Mouse (Mus musculus): ENCODE results near the gene Ppp1r13l.

The Ppp1r13l gene

DNA sequence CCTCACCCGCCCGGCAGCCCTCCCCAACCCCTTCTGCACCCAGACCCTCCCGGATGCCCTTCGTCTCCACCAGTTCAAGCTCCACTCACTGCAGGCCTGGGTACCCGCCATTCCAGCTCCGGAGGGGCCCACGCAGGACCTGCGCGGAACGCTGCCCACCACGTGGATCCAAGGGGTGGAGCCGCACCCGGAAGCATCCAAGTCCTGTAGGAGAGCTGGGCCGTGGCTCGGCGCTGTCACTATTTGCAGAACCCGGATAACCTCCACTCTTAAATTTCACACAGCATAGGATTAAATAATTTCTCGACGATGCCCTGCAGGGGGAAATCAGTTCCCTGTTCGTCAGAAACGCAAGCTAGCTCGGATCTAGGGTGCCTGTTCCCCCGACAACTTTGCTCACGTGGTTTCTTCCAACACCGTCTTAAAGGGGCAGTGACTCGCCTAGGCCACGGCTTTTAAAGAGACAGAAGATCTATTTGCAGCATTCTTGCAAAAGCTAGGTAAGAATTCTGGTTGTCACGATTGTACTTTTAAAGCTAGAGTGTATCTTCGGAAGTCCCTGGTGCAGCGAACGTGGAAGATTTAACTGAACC, at the start of gene Ppp1r13l, which contains the start of gene Cd3eap:
Ppp1r13l (plus strand) TSS at position 451 of the 593 bp plus-strand sequence.
Cd3eap (minus strand) TSS at position 185 of the 593 bp plus-strand sequence.
- peak; percentile 91 for DNase-seq (ENCODE audit: inconsistent ontology term)

DNA sequence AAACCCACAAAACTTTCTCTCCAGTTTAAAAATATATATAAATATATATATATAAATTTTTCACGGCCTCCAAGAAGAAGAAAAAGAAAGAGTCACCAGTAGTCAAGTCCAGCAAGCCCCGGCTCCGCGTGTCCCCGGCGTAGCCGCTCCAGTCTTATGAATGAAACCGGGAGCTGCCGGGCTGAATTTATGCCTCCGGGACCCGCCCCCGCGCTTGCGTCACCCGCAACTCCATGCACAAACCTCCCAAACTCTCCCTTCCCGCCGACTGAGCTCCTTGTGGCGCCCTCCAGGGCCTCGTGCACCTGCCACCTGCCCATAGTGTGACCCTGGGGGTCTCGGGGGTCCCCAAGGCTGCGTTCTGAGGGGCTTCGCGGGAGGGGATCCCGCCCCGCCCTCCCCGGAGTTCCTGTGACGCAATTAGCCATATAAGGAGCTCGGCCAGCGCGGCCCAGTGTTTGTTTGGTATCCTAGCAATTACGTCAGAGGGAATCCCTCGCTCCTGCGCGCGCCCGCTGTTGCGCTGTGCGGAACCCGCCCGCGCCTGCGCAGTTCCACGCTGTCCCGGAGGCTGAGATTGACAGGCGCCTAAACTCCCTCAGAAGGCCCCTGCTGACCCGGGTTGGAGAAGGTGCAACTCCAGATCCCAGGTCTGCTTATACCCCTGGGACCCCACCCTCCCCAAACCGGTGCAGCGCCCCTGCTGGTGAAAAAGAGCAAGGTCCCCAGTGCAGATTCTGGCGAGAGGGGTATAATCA, 49.5 kb upstream of the Ppp1r13l start, which contains the start of gene Fosb:
Fosb (minus strand) TSS at position 168 of the 758 bp plus-strand sequence.
- DNase-seq (ENCODE audit: inconsistent ontology term): peak; percentile 98

DNA sequence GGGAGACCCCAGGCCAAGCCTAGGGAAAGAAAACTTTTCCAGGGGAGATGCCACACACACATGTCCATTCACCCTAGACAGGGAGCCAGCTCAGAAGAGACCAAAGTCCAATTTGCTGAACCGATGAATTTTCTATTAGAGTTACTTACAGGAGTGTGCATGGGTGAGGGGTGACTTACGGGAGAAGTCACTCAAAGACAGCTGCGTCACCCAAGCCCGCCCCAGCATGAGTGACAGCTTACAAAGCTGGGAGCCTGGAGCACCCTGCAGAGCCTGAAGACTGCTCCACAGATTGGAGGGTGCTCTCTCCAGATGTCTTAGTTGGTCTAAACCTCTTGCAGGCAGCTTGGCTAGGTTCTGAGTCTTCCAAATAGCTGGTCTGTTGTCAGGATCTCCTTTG, 47.6 kb upstream of the Ppp1r13l start:
- DNase-seq (ENCODE audit: inconsistent ontology term): no peak

DNA sequence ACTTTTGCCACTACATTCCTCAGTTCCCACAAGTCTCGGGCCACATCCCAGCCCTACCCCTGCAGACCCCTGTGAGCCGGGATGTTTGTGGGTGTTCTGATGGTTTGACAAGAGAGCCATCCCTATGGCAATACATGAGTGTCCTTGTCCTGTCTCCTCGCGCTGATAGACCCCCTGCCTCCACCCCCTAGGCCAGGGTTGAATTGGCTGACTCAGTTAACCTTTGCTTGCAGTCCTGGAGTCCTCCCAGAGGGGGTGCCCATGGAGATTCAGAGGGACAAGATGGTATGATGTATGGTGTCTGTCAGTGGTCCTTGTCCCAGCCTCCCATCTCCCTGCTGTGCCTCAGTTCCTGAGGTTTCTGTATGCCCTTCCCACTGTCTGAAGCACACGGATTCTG, 45.5 kb upstream of the Ppp1r13l start:
- no peak for DNase-seq (ENCODE audit: inconsistent ontology term)

- peak; percentile 87 for DNase-seq (ENCODE audit: inconsistent ontology term)
Observed at GRCm38 (mm10) chr7:19316451-19317161, 42.9 kb upstream of the Ppp1r13l start.

GRCm38 (mm10) chr7:19318201-19318600, 41.3 kb upstream of the Ppp1r13l start:
- DNase-seq (ENCODE audit: inconsistent ontology term): no peak

DNA sequence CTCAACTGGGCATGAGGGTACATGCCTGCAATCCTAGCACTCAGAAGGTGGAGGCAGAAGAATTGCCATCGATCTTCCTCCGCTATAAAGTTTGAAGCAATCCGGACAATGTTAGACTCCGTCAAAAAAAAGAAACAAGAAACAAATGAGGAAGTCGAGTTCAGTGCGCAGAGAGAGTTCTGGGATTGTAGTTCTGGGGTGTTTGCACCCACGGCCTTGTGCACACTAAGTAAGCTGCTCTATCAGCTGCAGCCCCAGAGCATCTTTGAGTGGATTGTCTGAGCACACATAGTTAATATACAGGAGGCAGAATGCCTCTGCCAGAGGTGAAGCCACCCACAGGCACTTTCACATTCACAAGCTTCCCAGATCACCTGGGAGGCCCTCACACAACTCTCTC, 40.9 kb upstream of the Ppp1r13l start:
- no peak for DNase-seq (ENCODE audit: inconsistent ontology term)

- DNase-seq (ENCODE audit: inconsistent ontology term): peak; percentile 54
Observed at GRCm38 (mm10) chr7:19319458-19319857, 40.1 kb upstream of the Ppp1r13l start.

DNA sequence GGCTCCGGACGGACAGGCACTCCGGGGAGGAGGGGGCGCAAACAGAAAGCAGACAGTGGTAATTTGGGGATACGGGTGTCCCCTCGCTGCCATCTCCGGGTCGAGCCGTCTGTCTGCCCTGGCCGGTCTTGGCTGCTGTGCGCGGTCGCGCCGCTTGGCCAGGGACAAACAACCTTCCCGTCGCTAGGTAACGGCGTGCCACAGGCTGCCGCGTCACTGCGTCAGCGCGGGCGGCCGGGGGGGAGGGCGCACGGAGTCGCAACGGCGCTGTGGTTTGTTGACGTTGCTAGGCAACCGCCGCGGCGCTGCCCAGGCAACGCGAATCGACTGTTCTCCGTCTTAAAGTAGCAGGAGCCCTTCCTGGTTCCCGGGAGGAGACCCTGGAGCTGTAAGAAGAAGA, 39.6 kb upstream of the Ppp1r13l start:
- DNase-seq (ENCODE audit: inconsistent ontology term): peak; percentile 98

DNA sequence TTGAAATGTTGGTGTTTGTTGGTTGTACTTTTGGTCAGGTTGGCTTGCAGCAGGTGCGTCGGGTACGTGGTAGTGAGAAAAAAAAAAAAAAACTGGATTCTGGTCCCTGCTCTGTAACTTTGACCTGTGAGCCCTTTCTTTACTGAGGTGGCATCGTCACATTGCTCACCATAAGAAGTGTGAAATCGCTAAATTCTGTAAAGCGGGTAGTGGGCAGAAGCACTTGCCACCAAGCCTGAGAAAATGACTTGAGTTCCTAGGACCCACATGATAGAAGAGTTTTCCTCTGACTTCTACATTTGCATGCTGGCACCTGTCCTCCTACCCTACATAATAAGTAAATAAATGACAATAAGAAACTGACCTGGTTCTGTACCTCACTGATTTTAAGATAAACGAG, 38.9 kb upstream of the Ppp1r13l start:
- DNase-seq (ENCODE audit: inconsistent ontology term): no peak

DNA sequence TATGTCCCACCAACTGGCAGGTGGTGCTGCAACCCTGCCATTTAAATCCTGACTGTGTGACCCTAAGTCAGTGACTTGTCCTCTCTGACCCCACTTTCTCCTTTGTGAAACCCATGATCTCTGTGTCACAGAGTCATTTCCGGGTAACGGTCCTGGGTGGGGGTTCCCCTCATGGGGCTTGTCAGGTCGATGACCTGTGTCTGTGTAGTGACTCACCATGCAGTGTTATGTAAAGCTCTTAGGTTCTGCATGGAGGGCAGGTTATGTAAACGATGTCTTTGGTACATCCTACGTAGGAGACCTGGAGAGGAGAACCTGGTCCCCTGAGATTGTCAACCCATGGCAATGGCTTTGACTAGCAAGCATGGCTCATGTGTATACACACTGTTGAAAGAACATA, 38.1 kb upstream of the Ppp1r13l start:
- no peak for DNase-seq (ENCODE audit: inconsistent ontology term)

- DNase-seq (ENCODE audit: inconsistent ontology term): no peak
Observed at GRCm38 (mm10) chr7:19322489-19322888, 37.1 kb upstream of the Ppp1r13l start.

DNA sequence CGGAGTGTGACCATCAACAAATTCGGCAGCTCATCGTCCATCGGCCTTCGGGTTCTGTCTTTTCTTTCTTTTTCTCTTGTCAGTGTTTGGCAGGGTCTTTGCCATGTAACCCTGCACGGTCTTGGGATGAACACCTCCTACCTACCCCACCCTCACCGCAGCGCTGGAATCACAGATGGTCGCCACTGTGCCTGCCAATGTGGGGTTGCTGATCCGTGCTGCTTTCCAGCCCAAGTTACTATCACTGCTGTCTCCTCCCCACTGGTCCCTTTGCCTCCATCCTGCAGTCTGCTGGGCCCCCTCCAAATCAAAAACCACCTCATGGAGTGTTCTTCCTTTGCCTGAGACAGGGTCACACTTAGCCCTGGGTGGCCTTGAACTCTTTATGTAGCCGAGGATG, 35.3 kb upstream of the Ppp1r13l start:
- DNase-seq (ENCODE audit: inconsistent ontology term): no peak

GRCm38 (mm10) chr7:19325262-19326199, 34.0 kb upstream of the Ppp1r13l start:
- no peak for DNase-seq (ENCODE audit: inconsistent ontology term)

DNA sequence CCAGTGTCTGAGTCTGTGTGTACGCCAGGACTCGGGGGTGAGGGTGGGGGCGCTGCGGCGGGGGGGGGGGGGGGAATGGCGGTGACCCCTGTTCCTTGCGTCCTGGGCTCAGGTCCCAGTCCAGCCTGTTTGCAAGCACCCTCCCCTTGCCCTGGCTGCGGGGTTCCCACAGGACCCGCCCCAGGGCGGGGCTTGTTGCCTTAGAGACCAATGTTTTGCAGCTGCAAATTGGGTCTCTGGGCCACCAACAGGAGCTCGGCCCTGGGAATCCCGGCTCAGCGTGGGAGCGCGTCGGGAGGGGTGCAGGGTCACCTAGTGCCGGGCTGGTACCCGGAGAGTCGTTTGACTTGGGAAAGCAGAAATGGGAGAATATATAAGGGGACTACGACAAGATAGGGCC, 33.2 kb upstream of the Ppp1r13l start:
- peak; percentile 98 for DNase-seq (ENCODE audit: inconsistent ontology term)

DNA sequence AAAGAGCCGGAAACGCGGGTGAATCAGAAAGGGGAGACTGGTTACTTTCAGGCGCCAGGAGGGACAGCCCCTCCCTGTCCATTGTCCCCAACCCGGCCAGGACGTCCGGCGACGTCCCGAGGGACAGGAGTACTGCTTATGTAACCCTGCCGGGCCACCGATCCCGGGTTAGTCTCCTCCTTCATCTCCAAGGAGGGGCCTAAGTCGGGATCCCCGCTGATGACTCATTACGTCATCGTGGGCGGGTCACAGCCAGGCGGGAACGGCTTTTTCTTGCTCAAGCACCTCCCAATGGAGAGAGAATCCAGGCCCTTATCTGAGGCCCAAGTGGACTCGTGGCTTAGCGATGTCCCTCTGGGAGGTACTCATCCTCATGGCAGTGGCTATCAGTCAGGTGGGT, 32.4 kb upstream of the Ppp1r13l start:
- DNase-seq (ENCODE audit: inconsistent ontology term): peak; percentile 96

- no peak for DNase-seq (ENCODE audit: inconsistent ontology term)
Observed at GRCm38 (mm10) chr7:19327782-19328181, 31.8 kb upstream of the Ppp1r13l start.

DNA sequence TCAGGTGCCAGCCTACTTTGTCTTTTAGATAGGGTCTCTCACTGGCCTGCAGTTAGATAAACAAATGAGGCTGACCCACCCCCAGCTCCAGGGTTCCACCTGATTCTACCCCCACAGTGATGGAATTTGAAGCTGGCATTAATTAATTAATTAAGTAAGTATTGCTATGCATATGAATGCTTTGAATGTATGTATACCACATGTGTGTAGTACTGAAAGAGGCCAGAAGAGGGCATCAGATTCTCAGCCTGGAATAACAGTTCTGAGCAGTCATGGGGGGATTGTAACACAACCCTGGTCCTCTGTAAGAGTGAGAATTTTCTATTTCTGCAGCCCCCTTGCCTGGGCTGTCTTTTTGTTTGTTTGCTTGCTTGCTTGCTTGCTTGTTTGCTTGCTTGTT, 31.1 kb upstream of the Ppp1r13l start:
- DNase-seq (ENCODE audit: inconsistent ontology term): no peak

DNA sequence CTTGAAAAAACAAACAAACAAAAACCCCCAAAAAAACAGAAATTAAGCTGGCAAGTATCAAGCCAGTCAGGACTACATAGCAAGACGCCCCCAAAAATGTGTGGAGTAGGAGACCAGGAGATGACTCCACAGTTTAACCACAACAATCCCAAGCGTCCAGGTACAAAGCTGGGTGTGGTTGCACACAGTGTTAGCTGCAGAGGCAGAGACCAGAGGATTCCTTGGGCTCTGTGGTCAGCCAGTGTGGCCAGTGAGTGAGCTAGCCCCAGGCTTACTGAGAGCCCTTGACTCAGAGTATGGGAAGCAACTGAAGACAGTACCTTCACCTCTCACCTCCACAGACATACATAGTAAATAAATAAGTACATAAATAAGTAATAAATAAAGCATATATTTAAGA, 27.6 kb upstream of the Ppp1r13l start:
- no peak for DNase-seq (ENCODE audit: inconsistent ontology term)

GRCm38 (mm10) chr7:19332709-19333352, 26.7 kb upstream of the Ppp1r13l start:
- peak; percentile 89 for DNase-seq (ENCODE audit: inconsistent ontology term)

DNA sequence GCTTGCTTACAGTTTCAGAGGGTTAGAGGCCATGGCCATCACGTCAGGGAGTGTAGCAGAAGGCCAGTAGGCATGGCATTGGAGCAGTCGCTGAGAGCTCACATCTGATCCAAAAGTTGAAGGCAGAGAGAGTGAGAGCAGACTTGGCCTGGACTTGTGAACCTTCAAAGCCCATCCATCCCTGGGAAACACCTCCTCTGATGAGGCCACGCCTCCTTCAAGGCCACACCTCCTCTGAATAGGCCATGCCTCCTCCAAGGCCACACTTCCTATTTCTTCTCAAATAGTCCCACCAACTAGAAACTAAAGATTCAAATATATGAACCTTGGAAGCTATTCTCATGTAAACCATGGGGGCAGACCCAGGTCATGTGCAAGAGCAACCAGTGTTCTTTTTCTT, 24.0 kb upstream of the Ppp1r13l start:
- no peak for DNase-seq (ENCODE audit: inconsistent ontology term)
